Mouse (Mus musculus) midbrain, embryonic 15.5 days (tissue): ENCODE results near the gene Myod1. TPM values are rescaled to one million over a fixed set of nuclear protein-coding genes. Genes with fewer than 3 reads are reported as not detected.
A peak's percentile ranks its signal among the peaks of the same experiment; 100 is the strongest.

Experiments
- ATAC-seq: fragments of 200-750 bp; cut with Nextera tagmentation; replicated peaks from 2 replicates; pipeline ENCODE4 v1.8.0; 2017; ENCODE audit warnings: moderate TSS enrichment
- H3K27ac ChIP-seq: fragments of 300-500 bp; sonication (generic); 2 replicates; pipeline ENCODE4 v1.5.1; 2015; ENCODE audit warnings: mild to moderate bottlenecking, inconsistent platforms
- H3K27me3 ChIP-seq: fragments of 300-500 bp; sonication (generic); replicated peaks from 2 replicates; pipeline ENCODE4 v1.6.1; 2015; ENCODE audit warnings: inconsistent platforms
- H3K36me3 ChIP-seq: fragments of 300-500 bp; sonication (generic); replicated peaks from 2 replicates; pipeline ENCODE4 v1.6.1; 2015; ENCODE audit warnings: inconsistent platforms
- H3K4me1 ChIP-seq: fragments of 300-500 bp; sonication (generic); 2 replicates; pipeline ENCODE4 v1.6.1; 2015; ENCODE audit warnings: inconsistent platforms
- H3K4me2 ChIP-seq: fragments of 300-500 bp; sonication (generic); 2 replicates; pipeline ENCODE4 v1.6.1; 2015; ENCODE audit warnings: inconsistent platforms, mild to moderate bottlenecking, moderate library complexity
- H3K4me3 ChIP-seq: fragments of 300-500 bp; sonication (generic); 2 replicates; pipeline ENCODE4 v1.5.1; 2015; ENCODE audit warnings: mild to moderate bottlenecking, inconsistent platforms
- H3K9ac ChIP-seq: fragments of 300-500 bp; sonication (generic); 2 replicates; pipeline ENCODE4 v1.6.1; 2015; ENCODE audit warnings: mild to moderate bottlenecking, inconsistent platforms
- H3K9me3 ChIP-seq: fragments of 300-500 bp; sonication (generic); 2 replicates; pipeline ENCODE4 v1.6.1; 2016; ENCODE audit warnings: inconsistent platforms
- WGBS: fragments of 180-500 bp; shearing (Covaris S2); methylation state at CpG from one replicate; pipeline ENCODE4 v1.1.7; 2015; ENCODE audit warnings: mixed read lengths; 5-methylcytosine and 5-hydroxymethylcytosine counted together
- polyA plus RNA-seq: library from polyadenylated mRNA; unstranded; fragments of >200 nt; fragmentation: Nextera tagmentation; extraction: Ambion mirVana; gene quantifications from 2 replicates; pipeline ENCODE4 v1.2.1, GENCODE M21; 2015

Gene Myod1
- polyA plus RNA-seq, 1 experiment from 2014 or later: 0.14 TPM

- ATAC-seq: no peak
- 70% methylated on average over 4 of the region's 4 CpGs for WGBS
- Histone ChIP-seq H3K9me3 (no peaks in the 10 kb centered on the region), H3K27ac (no peak overlapping the region), H3K4me2 (no peak overlapping the region), H3K9ac (no peak overlapping the region), H3K36me3 (no peaks in the 10 kb centered on the region), H3K4me1 (peaks cover 39% of the 10 kb centered on the region), H3K4me3 (no peak overlapping the region), H3K27me3 (peaks cover 24% of the 10 kb centered on the region)
Observed at GRCm38 (mm10) chr7:46394933-46395332, 18.7 kb downstream of the Myod1 start.

- WGBS: 42% methylated on average over 6 of the region's 6 CpGs
- Histone ChIP-seq H3K27ac (no peak overlapping the region), H3K27me3 (peaks cover 24% of the 10 kb centered on the region), H3K4me1 (peaks cover 46% of the 10 kb centered on the region), H3K4me2 (peak overlapping the region; percentile 87), H3K36me3 (no peaks in the 10 kb centered on the region), H3K9me3 (no peaks in the 10 kb centered on the region), H3K4me3 (peak overlapping the region; percentile 93), H3K9ac (peak overlapping the region; percentile 97; the same call in 1 of the 2 replicates)
- ATAC-seq: no peak
Observed at GRCm38 (mm10) chr7:46395571-46395970, 19.3 kb downstream of the Myod1 start.

- 0% methylated on average over 74 of the region's 93 CpGs for WGBS
- no peaks in the 10 kb centered on the region for H3K9me3 ChIP-seq
- peak within 1 kb of the TSS; percentile 87 for H3K4me2 ChIP-seq
- peak within 1 kb of the TSS; percentile 87 for H3K27ac ChIP-seq
- peaks cover 52% of the 10 kb centered on the region for H3K4me1 ChIP-seq
- no peaks in the 10 kb centered on the region for H3K36me3 ChIP-seq
- H3K9ac ChIP-seq: peak within 1 kb of the TSS; percentile 97
- ATAC-seq: peak; percentile 79
- peak within 1 kb of the TSS; percentile 93 for H3K4me3 ChIP-seq
- peaks cover 24% of the 10 kb centered on the region for H3K27me3 ChIP-seq
Observed at GRCm38 (mm10) chr7:46396231-46396927, 20.1 kb downstream of the Myod1 start, which contains the start of gene Kcnc1. Kcnc1 (plus strand) TSS chr7:46396497.

GRCm38 (mm10) chr7:46396928-46397731 is 20.9 kb downstream of the Myod1 start:
- WGBS: 1% methylated on average over 64 of the region's 64 CpGs
- H3K27me3 ChIP-seq: peaks cover 18% of the 10 kb centered on the region
- H3K36me3 ChIP-seq: no peaks in the 10 kb centered on the region
- peaks cover 60% of the 10 kb centered on the region for H3K4me1 ChIP-seq
- peak overlapping the region; percentile 93 for H3K4me3 ChIP-seq
- H3K9me3 ChIP-seq: no peaks in the 10 kb centered on the region
- peak overlapping the region; percentile 87 for H3K4me2 ChIP-seq
- peak overlapping the region; percentile 87 for H3K27ac ChIP-seq
- ATAC-seq: peak; percentile 65
- H3K9ac ChIP-seq: peak overlapping the region; percentile 97

- ATAC-seq: no peak
- peaks cover 62% of the 10 kb centered on the region for H3K4me1 ChIP-seq
Observed at GRCm38 (mm10) chr7:46397732-46398333, 21.6 kb downstream of the Myod1 start.

GRCm38 (mm10) chr7:46398612-46399011 is 22.3 kb downstream of the Myod1 start:
- Histone ChIP-seq H3K4me3 (peak overlapping the region; percentile 93), H3K27ac (no peak overlapping the region), H3K9me3 (no peaks in the 10 kb centered on the region), H3K4me2 (peak overlapping the region; percentile 87), H3K9ac (peak overlapping the region; percentile 97), H3K36me3 (no peaks in the 10 kb centered on the region), H3K4me1 (peaks cover 56% of the 10 kb centered on the region), H3K27me3 (peaks cover 18% of the 10 kb centered on the region)
- WGBS: 58% methylated on average over 4 of the region's 4 CpGs
- no peak for ATAC-seq

More at GRCm38 (mm10) chr7:46397732-46398333, 21.6 kb downstream of the Myod1 start:
- H3K9me3 ChIP-seq: no peaks in the 10 kb centered on the region
- H3K36me3 ChIP-seq: no peaks in the 10 kb centered on the region
- H3K27me3 ChIP-seq: peaks cover 18% of the 10 kb centered on the region
- peak overlapping the region; percentile 93 for H3K4me3 ChIP-seq
- 8% methylated on average over 70 of the region's 70 CpGs for WGBS
- peak overlapping the region; percentile 87 for H3K4me2 ChIP-seq
- peak overlapping the region; percentile 87 for H3K27ac ChIP-seq
- peak overlapping the region; percentile 97 for H3K9ac ChIP-seq

- peak overlapping the region; percentile 87 for H3K4me2 ChIP-seq
- no peak for ATAC-seq
- peaks cover 10% of the 10 kb centered on the region for H3K27me3 ChIP-seq
- 0 out of 2 replicates have a peak overlapping the region, but pooled peaks have one; percentile 58 for H3K27ac ChIP-seq
- H3K4me3 ChIP-seq: peak overlapping the region; percentile 93
- WGBS: 68% methylated on average over 1 of the region's 1 CpGs
- no peaks in the 10 kb centered on the region for H3K36me3 ChIP-seq
- peaks cover 56% of the 10 kb centered on the region for H3K4me1 ChIP-seq
- H3K9ac ChIP-seq: no peak overlapping the region
- no peaks in the 10 kb centered on the region for H3K9me3 ChIP-seq
Observed at GRCm38 (mm10) chr7:46399676-46400075, 23.4 kb downstream of the Myod1 start.

GRCm38 (mm10) chr7:46400346-46400745 is 24.1 kb downstream of the Myod1 start:
- Histone ChIP-seq H3K9ac (peak overlapping the region; percentile 29; the same call in 1 of the 2 replicates), H3K9me3 (no peaks in the 10 kb centered on the region), H3K27ac (peak overlapping the region; percentile 58; the same call in 1 of the 2 replicates), H3K4me2 (peak overlapping the region; percentile 87), H3K27me3 (peaks cover 4% of the 10 kb centered on the region; the same call in 1 of the 2 replicates), H3K4me3 (peak overlapping the region; percentile 93), H3K4me1 (peaks cover 56% of the 10 kb centered on the region), H3K36me3 (no peaks in the 10 kb centered on the region)
- ATAC-seq: no peak
- WGBS: 26% methylated on average over 8 of the region's 8 CpGs

- no peak overlapping the region for H3K27ac ChIP-seq
- ATAC-seq: no peak
- H3K36me3 ChIP-seq: no peaks in the 10 kb centered on the region
- 83% methylated on average over 3 of the region's 3 CpGs for WGBS
- peaks cover 50% of the 10 kb centered on the region for H3K4me1 ChIP-seq
- H3K27me3 ChIP-seq: no peaks in the 10 kb centered on the region
- no peaks in the 10 kb centered on the region for H3K9me3 ChIP-seq
- H3K4me2 ChIP-seq: peak overlapping the region; percentile 87
- no peak overlapping the region for H3K9ac ChIP-seq
- H3K4me3 ChIP-seq: no peak overlapping the region
Observed at GRCm38 (mm10) chr7:46401371-46402180, 25.3 kb downstream of the Myod1 start.

- H3K4me1 ChIP-seq: peaks cover 33% of the 10 kb centered on the region
- H3K4me2 ChIP-seq: no peak overlapping the region
- no peaks in the 10 kb centered on the region for H3K27me3 ChIP-seq
- no peak overlapping the region for H3K9ac ChIP-seq
- H3K4me3 ChIP-seq: no peak overlapping the region
- ATAC-seq: no peak
- no peaks in the 10 kb centered on the region for H3K36me3 ChIP-seq
- 81% methylated on average over 15 of the region's 15 CpGs for WGBS
- no peaks in the 10 kb centered on the region for H3K9me3 ChIP-seq
- no peak overlapping the region for H3K27ac ChIP-seq
Observed at GRCm38 (mm10) chr7:46403616-46404485, 27.6 kb downstream of the Myod1 start.

GRCm38 (mm10) chr7:46404756-46405155 is 28.5 kb downstream of the Myod1 start:
- Histone ChIP-seq H3K36me3 (no peaks in the 10 kb centered on the region), H3K27me3 (no peaks in the 10 kb centered on the region), H3K9me3 (no peaks in the 10 kb centered on the region), H3K4me2 (no peak overlapping the region), H3K9ac (no peak overlapping the region), H3K4me1 (peaks cover 28% of the 10 kb centered on the region), H3K27ac (no peak overlapping the region), H3K4me3 (no peak overlapping the region)
- ATAC-seq: no peak
- 87% methylated on average over 7 of the region's 7 CpGs for WGBS
